Mouse (Mus musculus) cerebellum, adult 2 months (tissue): Measurements from ENCODE around the gene Glipr1. TPM values are rescaled to one million over a fixed set of nuclear protein-coding genes. Genes with fewer than 3 reads are reported as not detected.
A peak's percentile ranks its signal among the peaks of the same experiment; 100 is the strongest.

ENCODE experiments used
- DNase-seq, 2 experiments: peaks; one replicate each; pipeline ENCODE4 v3.0.0; 2021
- H3K27ac ChIP-seq: fragments of 200-500 bp; 2 replicates; pipeline ENCODE4 v1.5.1; 2012; ENCODE audit warnings: low read length, control low read depth, inconsistent platforms; ENCODE audit not compliant: insufficient read depth
- H3K27me3 ChIP-seq: fragments of 200-500 bp; 2 replicates; pipeline ENCODE4 v1.6.1; 2012; ENCODE audit warnings: inconsistent platforms, mild to moderate bottlenecking, low read length, moderate library complexity; ENCODE audit not compliant: control insufficient read depth, insufficient read depth
- H3K4me1 ChIP-seq: fragments of 200-500 bp; 2 replicates; pipeline ENCODE4 v1.6.1; 2011; ENCODE audit warnings: low read length; ENCODE audit not compliant: control insufficient read depth, insufficient read depth
- H3K4me3 ChIP-seq: fragments of 200-500 bp; replicated peaks from 2 replicates; pipeline ENCODE3; 2011; ENCODE audit warnings: mild to moderate bottlenecking, low read depth, low read length, control low read depth; ENCODE audit not compliant: insufficient read depth
- CTCF ChIP-seq: fragments of 200-500 bp; IDR thresholded peaks from 2 replicates; pipeline ENCODE4 v1.5.1; 2011; ENCODE audit warnings: low read depth, mild to moderate bottlenecking, control low read depth, low read length, moderate library complexity, borderline replicate concordance; ENCODE audit not compliant: insufficient read depth
- POLR2A ChIP-seq: fragments of 200-500 bp; IDR thresholded peaks from 2 replicates; pipeline ENCODE4 v1.6.1; 2011; ENCODE audit warnings: low read length, control low read depth, borderline replicate concordance; ENCODE audit not compliant: insufficient read depth
- WGBS: fragments of 180-500 bp; shearing (Covaris S2); methylation state at CpG from one replicate; pipeline ENCODE4 v1.1.7; 2018; 5-methylcytosine and 5-hydroxymethylcytosine counted together
- polyA plus RNA-seq: library from polyadenylated mRNA; depleted of rRNA; stranded (reverse); fragments of >200 nt; gene quantifications from 2 replicates; pipeline ENCODE4 v1.2.3, GENCODE M21; 2012

The Glipr1 gene
- polyA plus RNA-seq, 1 experiment: 0.36 TPM

DNA sequence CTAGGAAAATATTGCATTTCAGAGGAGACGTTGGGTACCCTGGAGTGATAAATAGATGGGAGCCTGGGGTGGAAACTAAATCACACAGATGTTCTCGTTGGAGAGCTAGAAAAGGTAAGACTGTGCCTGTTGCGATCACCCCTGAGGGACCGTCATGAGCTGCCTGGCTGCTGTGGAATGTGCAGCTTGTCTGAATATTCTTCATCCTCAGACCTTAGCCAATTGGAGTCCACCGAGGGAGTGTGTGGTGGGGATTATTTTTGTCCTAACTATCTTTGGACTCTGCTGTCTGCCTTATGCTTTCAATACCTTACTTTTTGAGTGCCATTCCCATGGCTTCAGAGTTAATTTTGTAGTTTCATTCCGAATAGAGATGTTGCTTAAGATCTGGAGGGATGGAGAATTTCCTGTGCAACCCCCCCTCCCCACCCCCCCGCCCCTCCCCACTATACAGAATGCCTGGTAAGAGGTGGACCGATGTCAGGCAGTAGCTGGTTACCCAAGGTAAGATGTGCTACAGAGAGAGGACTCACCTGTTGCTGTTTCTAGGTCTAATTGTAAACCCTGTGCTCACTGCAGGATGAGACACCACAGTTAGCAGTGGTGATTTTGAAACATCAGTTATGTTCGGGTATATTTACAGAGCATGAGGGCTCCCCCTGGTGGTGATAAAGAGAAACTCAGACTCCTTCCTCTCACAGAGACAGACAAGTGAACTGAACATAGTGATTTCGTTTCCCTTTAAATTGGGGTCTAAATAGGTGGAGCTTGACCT lies 45.0 kb downstream of the Glipr1 start:
- H3K4me3 ChIP-seq: no peak overlapping the region
- H3K27ac ChIP-seq: no peak overlapping the region
- peak; percentile 41 to 66 for DNase-seq
- 48% methylated on average over 10 of the region's 10 CpGs for WGBS
- no peak for TF ChIP-seq POLR2A
- TF ChIP-seq CTCF: peak; percentile 69; the same call in 1 of the 2 replicates
- H3K4me1 ChIP-seq: no peaks in the 10 kb centered on the region
- no peaks in the 10 kb centered on the region for H3K27me3 ChIP-seq

DNA sequence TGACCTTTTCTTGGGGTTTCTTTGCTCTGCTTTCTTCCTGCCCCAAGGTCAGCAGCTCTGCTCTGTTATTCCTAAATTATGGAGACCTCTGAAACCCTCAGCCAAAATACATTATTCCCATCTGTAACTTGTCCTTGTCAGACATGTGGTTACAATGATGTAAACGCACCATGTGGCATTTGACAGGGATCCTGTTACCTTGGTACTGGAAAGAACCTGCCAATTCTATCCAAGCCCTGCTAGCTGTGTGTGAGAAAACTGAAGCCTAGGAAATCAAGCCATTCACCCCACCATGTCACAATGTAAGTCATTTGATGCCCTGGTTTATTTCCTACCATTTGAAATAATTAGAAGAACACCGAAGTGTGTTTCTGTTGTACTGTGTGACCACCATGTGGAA lies 46.6 kb downstream of the Glipr1 start:
- no peak overlapping the region for H3K27ac ChIP-seq
- no peak for DNase-seq
- no peaks in the 10 kb centered on the region for H3K27me3 ChIP-seq
- 72% methylated on average over 2 of the region's 2 CpGs for WGBS
- no peak overlapping the region for H3K4me3 ChIP-seq
- TF ChIP-seq CTCF: no peak
- TF ChIP-seq POLR2A: no peak
- no peaks in the 10 kb centered on the region for H3K4me1 ChIP-seq

- no peak overlapping the region for H3K27ac ChIP-seq
- TF ChIP-seq POLR2A (no peak), CTCF (no peak)
- WGBS: 24% methylated on average over 4 of the region's 4 CpGs
- H3K4me3 ChIP-seq: no peak overlapping the region
- no peak for DNase-seq
- H3K27me3 ChIP-seq: no peaks in the 10 kb centered on the region
- no peaks in the 10 kb centered on the region for H3K4me1 ChIP-seq
These were observed 53.4 kb downstream of the Glipr1 start for GRCm38 (mm10) chr10:111949008-111949407.

- H3K4me3 ChIP-seq: no peak overlapping the region
- 100% methylated on average over 1 of the region's 1 CpGs for WGBS
These were observed 54.4 kb downstream of the Glipr1 start for GRCm38 (mm10) chr10:111948041-111948440.

DNA sequence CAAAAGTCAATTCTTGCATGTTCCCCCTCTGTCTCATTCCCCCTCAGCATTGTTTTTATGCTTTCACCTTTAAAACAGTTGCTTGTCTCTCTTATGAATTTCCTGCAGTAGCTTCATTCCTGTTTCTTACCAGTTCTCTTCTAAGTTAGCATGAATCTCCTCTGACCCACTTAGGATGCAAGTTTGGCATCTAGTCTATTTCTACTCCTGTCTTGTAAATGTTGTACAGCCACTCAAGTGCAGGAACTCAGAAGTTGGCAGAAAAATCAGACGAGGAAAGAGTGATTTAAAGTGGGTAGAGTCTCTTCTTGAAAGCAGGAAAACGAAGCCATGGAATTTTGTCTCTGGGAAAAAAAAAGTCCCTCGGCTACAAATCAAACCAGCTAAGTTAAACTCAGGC lies 56.9 kb downstream of the Glipr1 start:
- no peak for DNase-seq
- no peaks in the 10 kb centered on the region for H3K4me1 ChIP-seq
- no peaks in the 10 kb centered on the region for H3K27me3 ChIP-seq
- no peak overlapping the region for H3K4me3 ChIP-seq
- no peak for TF ChIP-seq POLR2A
- TF ChIP-seq CTCF: no peak
- WGBS: 51% methylated on average over 3 of the region's 3 CpGs
- H3K27ac ChIP-seq: no peak overlapping the region

More at GRCm38 (mm10) chr10:111948041-111948440, 54.4 kb downstream of the Glipr1 start:
- no peak for DNase-seq
- no peaks in the 10 kb centered on the region for H3K4me1 ChIP-seq
- no peaks in the 10 kb centered on the region for H3K27me3 ChIP-seq
- TF ChIP-seq POLR2A: no peak
- no peak for TF ChIP-seq CTCF
- H3K27ac ChIP-seq: no peak overlapping the region

DNA sequence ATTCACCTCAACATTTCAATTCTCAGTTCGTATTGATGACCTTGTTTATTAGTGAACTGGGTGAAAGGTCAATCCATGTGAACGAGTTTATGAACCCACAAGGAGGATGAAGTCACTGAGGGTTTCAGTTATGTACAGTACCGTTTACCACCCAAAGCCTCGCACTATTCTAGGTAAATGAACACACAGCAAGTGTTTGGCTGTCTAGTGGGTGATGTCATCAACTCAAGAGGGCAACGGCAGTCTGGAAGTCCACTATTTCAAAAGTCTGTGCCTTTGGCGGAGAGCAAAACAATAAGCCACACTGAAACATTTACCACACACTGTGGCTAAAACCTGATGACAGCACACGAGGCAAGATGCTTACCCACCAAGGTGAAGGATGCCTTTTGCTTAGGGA lies 59.4 kb downstream of the Glipr1 start:
- TF ChIP-seq CTCF: no peak
- TF ChIP-seq POLR2A: no peak
- no peaks in the 10 kb centered on the region for H3K4me1 ChIP-seq
- no peak overlapping the region for H3K27ac ChIP-seq
- no peak for DNase-seq
- H3K4me3 ChIP-seq: no peak overlapping the region
- H3K27me3 ChIP-seq: no peaks in the 10 kb centered on the region
- WGBS: 82% methylated on average over 7 of the region's 7 CpGs

DNA sequence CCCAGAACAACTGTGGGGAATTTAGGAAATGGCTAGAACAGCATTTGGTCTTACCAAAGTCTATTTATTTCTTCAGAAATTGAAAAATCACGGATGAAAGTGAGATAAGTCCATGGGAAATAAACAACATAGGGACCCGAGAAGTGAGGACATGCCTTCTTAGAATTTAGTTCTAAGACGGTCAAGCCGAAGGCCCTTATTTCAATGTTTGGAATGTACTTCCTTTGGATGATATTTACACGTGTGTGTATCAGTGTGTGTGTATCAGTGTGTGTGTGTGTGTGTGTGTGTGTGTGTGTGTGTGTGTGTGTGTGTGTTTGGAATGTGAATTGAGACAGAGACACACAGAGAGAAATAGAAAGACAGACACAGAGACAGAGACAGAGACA lies 65.3 kb downstream of the Glipr1 start:
- WGBS: 63% methylated on average over 5 of the region's 5 CpGs
- TF ChIP-seq POLR2A (no peak), CTCF (no peak)
- no peak overlapping the region for H3K4me3 ChIP-seq
- DNase-seq: no peak
- H3K27me3 ChIP-seq: no peaks in the 10 kb centered on the region
- no peaks in the 10 kb centered on the region for H3K4me1 ChIP-seq
- no peak overlapping the region for H3K27ac ChIP-seq

DNA sequence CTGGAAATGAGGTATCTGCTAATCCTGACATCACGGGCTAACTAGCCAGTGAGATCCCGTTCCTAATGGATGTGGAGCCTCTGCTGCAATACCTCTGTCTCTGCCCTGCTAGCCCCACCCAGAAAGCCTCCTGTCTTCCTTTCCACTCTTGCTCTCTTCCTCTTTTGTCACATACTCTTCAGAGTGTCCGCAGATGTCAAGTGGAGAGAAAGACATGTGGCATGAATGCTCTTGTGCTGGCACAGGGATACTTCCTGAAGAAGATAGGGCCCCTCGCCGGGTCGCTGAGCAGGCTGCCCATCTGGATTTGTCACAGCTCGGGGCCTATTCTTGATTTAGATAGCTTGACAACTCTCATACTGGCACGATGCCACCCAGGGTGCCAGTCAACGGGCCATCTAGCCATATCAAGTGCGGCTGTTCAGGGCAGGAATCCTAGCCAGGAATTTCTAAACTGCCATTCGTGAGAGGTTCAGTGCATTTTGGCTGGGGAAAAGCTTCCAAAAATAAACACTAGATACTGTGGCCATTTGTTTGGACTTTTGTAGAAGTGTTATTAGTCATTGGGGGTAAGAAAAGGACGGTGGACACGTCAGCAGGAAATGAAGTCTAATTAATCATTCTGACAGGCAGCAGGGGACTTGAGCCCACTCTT lies 65.8 kb downstream of the Glipr1 start:
- no peaks in the 10 kb centered on the region for H3K4me1 ChIP-seq
- no peaks in the 10 kb centered on the region for H3K27me3 ChIP-seq
- 15% methylated on average over 13 of the region's 13 CpGs for WGBS
- no peak overlapping the region for H3K27ac ChIP-seq
- H3K4me3 ChIP-seq: no peak overlapping the region
- peak; percentile 20 to 27 for DNase-seq
- no peak for TF ChIP-seq CTCF
- no peak for TF ChIP-seq POLR2A
